Mouse (Mus musculus) forebrain, embryonic 10.5 days (tissue): ENCODE measurements at regions not wholly inside any gene's neighbourhood (a gene's known extent, or its start where the extent isn't known, plus 50 kb on each side); places are given as distances from the start of the nearest gene placed in this dataset.

Experiments used
- DNase-seq: peaks from one replicate; pipeline ENCODE4 v3.0.0-alpha.2; 2017; ENCODE audit warnings: low spot score; ENCODE audit errors: extremely low spot score
- H3K27ac ChIP-seq: fragments of 300-500 bp; sonication (generic); 2 replicates; pipeline ENCODE4 v1.5.1; 2016; ENCODE audit warnings: mild to moderate bottlenecking
- H3K27me3 ChIP-seq: fragments of 300-500 bp; sonication (generic); 2 replicates; pipeline ENCODE4 v1.6.1; 2016; ENCODE audit warnings: mild to moderate bottlenecking; ENCODE audit not compliant: poor library complexity, severe bottlenecking
- H3K36me3 ChIP-seq: fragments of 300-500 bp; sonication (generic); replicated peaks from 2 replicates; pipeline ENCODE4 v1.6.1; 2016; ENCODE audit warnings: mild to moderate bottlenecking, moderate library complexity
- H3K4me1 ChIP-seq: fragments of 300-500 bp; sonication (generic); 2 replicates; pipeline ENCODE4 v1.6.1; 2016
- H3K4me3 ChIP-seq: fragments of 300-500 bp; sonication (generic); 2 replicates; pipeline ENCODE4 v1.5.1; 2016; ENCODE audit warnings: mild to moderate bottlenecking, moderate library complexity
- H3K9me3 ChIP-seq: fragments of 300-500 bp; sonication (generic); 2 replicates; pipeline ENCODE4 v1.6.1; 2016; ENCODE audit warnings: mild to moderate bottlenecking, moderate library complexity
- WGBS: fragments of 180-500 bp; shearing (Covaris S2); methylation state at CpG from one replicate; pipeline ENCODE4 v1.1.7; 2016; 5-methylcytosine and 5-hydroxymethylcytosine counted together

DNA sequence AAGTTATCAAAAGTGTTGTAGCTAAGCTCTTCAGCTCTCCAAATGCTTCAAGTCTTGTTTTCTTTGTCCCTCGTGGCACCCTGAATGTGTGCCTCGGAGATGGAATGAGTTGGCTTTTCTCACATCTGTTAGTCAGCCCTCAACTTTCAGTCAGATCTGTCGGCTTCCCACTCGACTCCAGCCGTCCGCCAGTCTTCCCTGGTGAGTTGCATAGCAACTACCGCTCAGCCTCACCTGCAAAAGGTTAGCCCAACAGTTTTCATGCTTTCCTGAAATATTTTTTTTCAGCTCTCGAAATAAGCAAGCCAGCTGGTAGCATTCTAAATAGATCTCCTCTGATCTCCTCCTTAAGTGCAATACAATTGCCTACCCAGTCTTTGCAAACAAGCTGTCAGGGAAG lies 601.2 kb downstream of the Dok5 start:
- Histone ChIP-seq H3K4me1 (peaks cover 14% of the 10 kb centered on the region), H3K9me3 (no peaks in the 10 kb centered on the region), H3K4me3 (no peak overlapping the region), H3K36me3 (no peaks in the 10 kb centered on the region), H3K27me3 (no peaks in the 10 kb centered on the region), H3K27ac (no peak overlapping the region)
- WGBS, result 93% methylated on average over 8 of the region's 8 CpGs
- no peak for DNase-seq

- H3K27me3 ChIP-seq, result no peaks in the 10 kb centered on the region
- peaks cover 14% of the 10 kb centered on the region for H3K4me1 ChIP-seq
- DNase-seq, result no peak
- no peaks in the 10 kb centered on the region for H3K9me3 ChIP-seq
- H3K4me3 ChIP-seq, result no peak overlapping the region
- H3K27ac ChIP-seq, result no peak overlapping the region
- WGBS, result 96% methylated on average over 3 of the region's 3 CpGs
- no peaks in the 10 kb centered on the region for H3K36me3 ChIP-seq
These were observed 599.9 kb downstream of the Dok5 start for GRCm38 (mm10) chr2:171331529-171331928.

- no peak overlapping the region for H3K27ac ChIP-seq
- H3K27me3 ChIP-seq, result no peaks in the 10 kb centered on the region
- H3K9me3 ChIP-seq, result no peaks in the 10 kb centered on the region
- H3K4me1 ChIP-seq, result no peaks in the 10 kb centered on the region
- H3K4me3 ChIP-seq, result no peak overlapping the region
- H3K36me3 ChIP-seq, result no peaks in the 10 kb centered on the region
- DNase-seq, result no peak
- WGBS, result 87% methylated on average over 3 of the region's 3 CpGs
These were observed 595.3 kb downstream of the Dok5 start for GRCm38 (mm10) chr2:171326909-171327308.

GRCm38 (mm10) chr2:171308486-171308885 lies 576.9 kb downstream of the Dok5 start:
- H3K27me3 ChIP-seq, result no peaks in the 10 kb centered on the region
- WGBS, result 83% methylated on average over 4 of the region's 4 CpGs
- no peak overlapping the region for H3K27ac ChIP-seq
- no peaks in the 10 kb centered on the region for H3K36me3 ChIP-seq
- H3K9me3 ChIP-seq, result no peaks in the 10 kb centered on the region
- H3K4me1 ChIP-seq, result peaks cover 5% of the 10 kb centered on the region
- DNase-seq, result no peak
- no peak overlapping the region for H3K4me3 ChIP-seq

DNA sequence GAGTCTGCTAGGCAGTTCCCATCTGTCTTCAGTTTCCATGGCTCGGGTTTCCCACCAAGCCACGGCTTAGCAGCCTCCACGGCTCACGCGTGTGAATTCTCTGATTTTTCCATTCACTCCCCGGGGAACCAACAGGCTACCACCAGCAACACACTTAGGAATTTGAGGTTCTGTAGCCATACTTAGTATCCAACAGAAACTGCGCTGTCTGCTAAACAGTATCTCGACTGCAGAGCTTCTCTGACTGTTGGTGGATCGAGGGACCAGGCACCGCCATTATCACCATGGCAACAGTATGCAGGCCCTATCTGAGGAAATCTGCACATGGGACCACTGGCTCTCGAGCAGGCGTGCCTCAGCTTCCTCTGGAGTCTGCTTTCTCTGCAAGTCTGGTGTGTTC lies 574.4 kb downstream of the Dok5 start:
- H3K27me3 ChIP-seq, result no peaks in the 10 kb centered on the region
- no peaks in the 10 kb centered on the region for H3K9me3 ChIP-seq
- H3K4me3 ChIP-seq, result no peak overlapping the region
- WGBS, result 70% methylated on average over 12 of the region's 12 CpGs
- H3K36me3 ChIP-seq, result no peaks in the 10 kb centered on the region
- peak; percentile 19 for DNase-seq
- H3K4me1 ChIP-seq, result peaks cover 5% of the 10 kb centered on the region
- no peak overlapping the region for H3K27ac ChIP-seq

- 36% methylated on average over 5 of the region's 5 CpGs for WGBS
- Histone ChIP-seq H3K27me3 (no peaks in the 10 kb centered on the region), H3K9me3 (no peaks in the 10 kb centered on the region), H3K27ac (no peak overlapping the region), H3K36me3 (no peaks in the 10 kb centered on the region), H3K4me1 (0 out of 2 replicates have a peak, but pooled peaks cover 4% of the 10 kb centered on the region), H3K4me3 (no peak overlapping the region)
- no peak for DNase-seq
These were observed 566.9 kb downstream of the Dok5 start for GRCm38 (mm10) chr2:171298519-171298918.

DNA sequence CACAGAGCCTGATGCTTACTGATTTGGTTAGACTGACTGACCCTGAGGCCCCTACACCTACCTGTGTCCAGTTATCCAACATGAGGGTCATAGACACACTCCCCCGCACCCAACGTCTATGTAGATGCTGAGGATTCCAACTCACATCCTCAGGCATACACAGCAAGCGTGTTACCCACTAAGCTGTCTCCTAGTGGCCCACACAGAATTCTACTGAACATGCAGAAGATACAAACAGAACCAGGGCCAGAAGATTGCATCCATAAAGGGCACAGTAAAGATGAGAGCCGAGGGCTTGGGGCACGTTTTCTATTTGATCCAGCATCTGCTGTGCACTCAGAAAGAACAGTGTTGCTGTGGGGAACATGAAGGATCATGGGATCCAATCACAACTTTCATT lies 564.0 kb downstream of the Dok5 start:
- no peaks in the 10 kb centered on the region for H3K27me3 ChIP-seq
- H3K4me3 ChIP-seq, result no peak overlapping the region
- 88% methylated on average over 5 of the region's 5 CpGs for WGBS
- no peaks in the 10 kb centered on the region for H3K36me3 ChIP-seq
- DNase-seq, result no peak
- 0 out of 2 replicates have a peak, but pooled peaks cover 4% of the 10 kb centered on the region for H3K4me1 ChIP-seq
- no peak overlapping the region for H3K27ac ChIP-seq
- H3K9me3 ChIP-seq, result no peaks in the 10 kb centered on the region

DNA sequence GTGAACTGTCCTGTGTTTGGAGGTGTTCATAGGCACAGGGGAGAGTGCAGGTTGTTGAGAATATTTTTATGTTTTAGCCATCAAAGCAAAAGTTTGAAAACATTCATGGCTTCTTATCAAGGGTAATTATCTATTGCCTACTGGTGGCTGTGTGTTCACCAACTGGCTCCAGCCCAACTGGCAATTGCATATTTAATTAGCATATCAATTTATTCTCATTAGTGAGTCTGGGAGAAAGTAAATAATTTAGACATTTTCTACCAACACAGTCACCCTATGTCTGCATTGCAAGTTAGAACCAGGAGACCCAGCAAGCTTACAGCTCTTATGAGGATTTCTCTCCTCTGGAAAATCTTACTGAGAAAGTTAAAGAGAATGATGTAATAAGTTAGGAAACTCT lies 561.0 kb downstream of the Dok5 start:
- Histone ChIP-seq H3K27me3 (peaks cover 4% of the 10 kb centered on the region; the same call in 1 of the 2 replicates), H3K36me3 (no peaks in the 10 kb centered on the region), H3K27ac (no peak overlapping the region), H3K4me1 (0 out of 2 replicates have a peak, but pooled peaks cover 4% of the 10 kb centered on the region), H3K4me3 (no peak overlapping the region), H3K9me3 (no peaks in the 10 kb centered on the region)
- DNase-seq, result no peak

GRCm38 (mm10) chr2:171285719-171286394 lies 554.2 kb downstream of the Dok5 start:
- 11% methylated on average over 6 of the region's 6 CpGs for WGBS
- H3K36me3 ChIP-seq, result no peaks in the 10 kb centered on the region
- H3K9me3 ChIP-seq, result peaks cover 10% of the 10 kb centered on the region
- peak; percentile 40 for DNase-seq
- H3K27me3 ChIP-seq, result peaks cover 20% of the 10 kb centered on the region; the same call in 1 of the 2 replicates
- H3K4me1 ChIP-seq, result peaks cover 28% of the 10 kb centered on the region
- H3K27ac ChIP-seq, result peak overlapping the region; percentile 71
- no peak overlapping the region for H3K4me3 ChIP-seq

DNA sequence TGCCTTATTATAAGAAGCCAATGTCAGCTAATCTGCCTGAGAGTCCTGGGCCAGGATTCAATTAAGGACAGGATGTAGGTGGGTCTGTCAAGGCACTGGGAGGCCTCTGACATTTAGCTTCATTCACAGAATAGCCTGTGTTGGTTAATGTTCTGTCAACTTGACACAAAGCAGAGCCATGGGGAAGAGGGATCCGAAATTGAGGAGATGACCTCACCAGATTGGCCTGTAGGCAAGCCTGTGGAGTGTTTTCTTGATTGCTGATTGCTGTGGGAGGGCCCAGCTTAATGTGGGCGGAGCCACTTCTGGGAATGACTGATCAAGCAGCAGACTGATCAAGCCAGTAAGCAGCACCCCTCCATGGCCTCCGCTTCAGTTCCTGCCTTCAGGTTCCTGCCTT lies 548.5 kb downstream of the Dok5 start:
- peaks cover 15% of the 10 kb centered on the region for H3K9me3 ChIP-seq
- H3K27me3 ChIP-seq, result peaks cover 12% of the 10 kb centered on the region; the same call in 1 of the 2 replicates
- no peaks in the 10 kb centered on the region for H3K36me3 ChIP-seq
- peaks cover 6% of the 10 kb centered on the region for H3K4me1 ChIP-seq
- WGBS, result 76% methylated on average over 3 of the region's 3 CpGs
- H3K27ac ChIP-seq, result no peak overlapping the region
- no peak overlapping the region for H3K4me3 ChIP-seq
- no peak for DNase-seq

DNA sequence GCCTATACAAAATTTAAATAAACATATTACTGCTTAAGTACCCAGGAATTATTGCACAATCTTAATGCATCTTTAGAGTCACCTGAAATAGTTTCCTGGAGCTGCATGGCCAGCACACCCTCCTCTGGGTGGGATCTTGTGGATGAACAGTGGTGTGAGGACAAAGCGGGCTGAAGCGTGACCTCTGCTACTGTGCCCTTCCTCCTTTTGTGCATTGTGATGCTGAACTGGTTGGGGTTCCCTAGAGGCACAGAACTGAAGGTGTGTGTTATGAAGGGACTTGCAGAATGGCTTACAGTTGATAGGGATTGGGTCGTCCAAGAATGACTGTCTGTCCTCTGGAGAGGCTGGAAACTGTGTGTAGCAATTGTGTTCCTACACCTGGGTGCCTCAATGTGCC lies 547.7 kb downstream of the Dok5 start:
- H3K9me3 ChIP-seq, result peaks cover 15% of the 10 kb centered on the region
- peaks cover 7% of the 10 kb centered on the region; the same call in 1 of the 2 replicates for H3K27me3 ChIP-seq
- no peaks in the 10 kb centered on the region for H3K36me3 ChIP-seq
- no peaks in the 10 kb centered on the region for H3K4me1 ChIP-seq
- no peak overlapping the region for H3K4me3 ChIP-seq
- no peak for DNase-seq
- H3K27ac ChIP-seq, result no peak overlapping the region
- 87% methylated on average over 3 of the region's 3 CpGs for WGBS

DNA sequence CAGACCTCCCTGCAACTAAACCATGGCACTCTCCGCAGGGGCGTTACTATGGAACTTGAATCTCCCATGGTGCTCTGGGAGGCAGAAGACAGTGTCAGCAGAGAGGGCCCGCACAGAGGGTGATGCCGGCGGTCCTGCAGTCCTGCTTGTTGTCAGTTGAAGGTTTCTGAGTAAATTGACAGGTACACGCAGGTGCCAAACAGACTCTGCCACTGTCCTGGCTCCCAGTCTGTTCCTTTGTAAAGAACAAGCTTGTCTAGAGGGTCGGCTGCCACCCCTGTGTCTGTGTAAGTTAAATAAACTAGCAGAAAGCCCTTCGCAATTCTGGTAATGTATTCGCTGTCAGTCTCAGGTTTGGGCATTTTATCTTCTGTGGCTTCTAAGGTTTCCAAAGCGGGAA lies 521.6 kb downstream of the Dok5 start:
- WGBS, result 73% methylated on average over 10 of the region's 10 CpGs
- no peaks in the 10 kb centered on the region for H3K36me3 ChIP-seq
- no peak overlapping the region for H3K27ac ChIP-seq
- H3K4me3 ChIP-seq, result no peak overlapping the region
- no peaks in the 10 kb centered on the region for H3K9me3 ChIP-seq
- no peaks in the 10 kb centered on the region for H3K27me3 ChIP-seq
- H3K4me1 ChIP-seq, result 0 out of 2 replicates have a peak, but pooled peaks cover 4% of the 10 kb centered on the region
- no peak for DNase-seq

DNA sequence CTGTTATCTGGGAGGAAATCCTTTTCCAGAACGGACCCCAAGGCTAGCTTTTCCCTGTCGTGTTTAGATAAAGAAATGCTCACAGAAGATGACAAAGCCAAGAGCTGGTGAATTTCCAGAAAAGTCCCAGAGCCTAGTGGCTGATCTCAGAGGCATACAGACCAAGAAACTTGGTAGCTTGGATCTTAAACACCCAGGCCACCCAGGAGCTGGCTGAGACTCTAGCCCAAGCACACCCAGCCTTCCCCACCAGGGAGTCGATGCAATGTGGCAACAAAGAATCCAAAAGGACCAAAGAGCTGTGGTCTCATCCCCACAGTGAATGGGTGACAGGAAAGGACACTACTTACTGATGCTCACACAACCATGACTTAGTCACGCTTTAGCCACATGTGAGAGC lies 513.8 kb downstream of the Dok5 start:
- Histone ChIP-seq H3K4me1 (peaks cover 7% of the 10 kb centered on the region; the same call in 1 of the 2 replicates), H3K9me3 (no peaks in the 10 kb centered on the region), H3K27ac (no peak overlapping the region), H3K27me3 (no peaks in the 10 kb centered on the region), H3K4me3 (no peak overlapping the region), H3K36me3 (no peaks in the 10 kb centered on the region)
- 82% methylated on average over 4 of the region's 4 CpGs for whole genome bisulfite sequencing
- no peak for DNase-seq
